Mouse (Mus musculus): ENCODE measurements at regions not wholly inside any gene's neighbourhood (a gene's known extent, or its start where the extent isn't known, plus 50 kb on each side); places are given as distances from the start of the nearest gene placed in this dataset.

GRCm38 (mm10) chr4:127640251-127641085 lies 282.5 kb upstream of the Gjb5 start:
- TF ChIP-seq MAFK (IDR thresholded peaks at IDR 0.05; ENCODE audit: insufficient read depth, low read depth, low read length) (no peak), CHD2 (IDR thresholded peaks at IDR 0.05; ENCODE audit: low read depth, low read length) (no peak)
